Mouse (Mus musculus) small intestine, adult 2 months (tissue): Measurements from ENCODE around the gene Pcare.

Source experiments
- CTCF ChIP-seq: fragments of 200-500 bp; IDR thresholded peaks from 2 replicates; pipeline ENCODE4 v1.5.1; 2012; ENCODE audit warnings: low read depth, mild to moderate bottlenecking, control low read depth, inconsistent platforms, low read length, moderate library complexity, mixed read lengths; ENCODE audit not compliant: insufficient replicate concordance, insufficient read length; ENCODE audit errors: extremely low read depth
- POLR2A ChIP-seq: fragments of 200-500 bp; IDR thresholded peaks from 2 replicates; pipeline ENCODE4 v1.6.1; 2012; ENCODE audit warnings: low read depth, mild to moderate bottlenecking, control low read depth, inconsistent platforms, low read length, moderate library complexity

DNA sequence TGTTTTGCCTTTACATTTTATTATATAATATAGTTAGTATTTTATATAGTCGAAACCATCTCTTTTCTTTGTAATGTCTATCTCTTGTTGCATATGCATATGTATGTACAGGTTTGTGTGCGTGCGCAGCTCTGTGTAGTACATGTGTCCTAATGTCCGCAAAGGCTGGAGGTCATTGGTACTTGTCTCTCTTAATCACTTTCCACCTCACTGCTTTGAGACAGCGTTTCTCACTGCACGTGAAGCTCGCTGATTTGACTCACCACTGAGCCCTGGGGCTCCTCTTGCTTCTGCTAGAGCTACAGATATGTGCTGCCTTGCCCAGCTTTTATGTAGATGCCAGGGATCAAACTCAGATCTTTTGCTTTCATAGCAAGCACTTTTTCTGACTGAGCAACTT is 7.8 kb upstream of the Pcare start:
- TF ChIP-seq CTCF (no peak), POLR2A (no peak)
